Mouse (Mus musculus) embryonic facial prominence, embryonic 13.5 days (tissue): ENCODE measurements at regions not wholly inside any gene's neighbourhood (a gene's known extent, or its start where the extent isn't known, plus 50 kb on each side); places are given as distances from the start of the nearest gene placed in this dataset.
"Not testable (repeated sequence)": the region's sequence is repeated elsewhere in the genome, so short reads cannot be mapped to it uniquely, and the experiment has no call there.

ENCODE experiments used
- ATAC-seq: fragments of 200-750 bp; cut with Nextera tagmentation; 2 replicates; pipeline ENCODE4 v1.8.0; 2017; ENCODE audit warnings: low read depth; ENCODE audit not compliant: insufficient number of reproducible peaks, insufficient read depth, low FRiP score, low TSS enrichment
- H3K27ac ChIP-seq: fragments of 300-500 bp; sonication (generic); 2 replicates; pipeline ENCODE4 v1.5.1; 2015; ENCODE audit warnings: moderate library complexity, mild to moderate bottlenecking, inconsistent platforms
- H3K27me3 ChIP-seq: fragments of 300-500 bp; sonication (generic); 2 replicates; pipeline ENCODE4 v1.6.1; 2015; ENCODE audit warnings: mild to moderate bottlenecking, inconsistent platforms
- H3K36me3 ChIP-seq: fragments of 300-500 bp; sonication (generic); 2 replicates; pipeline ENCODE4 v1.6.1; 2015; ENCODE audit warnings: mild to moderate bottlenecking, inconsistent platforms
- H3K4me1 ChIP-seq: fragments of 300-500 bp; sonication (generic); 2 replicates; pipeline ENCODE4 v1.6.1; 2015; ENCODE audit warnings: inconsistent platforms
- H3K4me2 ChIP-seq: fragments of 300-500 bp; sonication (generic); 2 replicates; pipeline ENCODE4 v1.6.1; 2015; ENCODE audit warnings: moderate library complexity, mild to moderate bottlenecking, inconsistent platforms
- H3K4me3 ChIP-seq: fragments of 300-500 bp; sonication (generic); 2 replicates; pipeline ENCODE4 v1.5.1; 2015; ENCODE audit warnings: mild to moderate bottlenecking, inconsistent platforms
- H3K9ac ChIP-seq: fragments of 300-500 bp; sonication (generic); 2 replicates; pipeline ENCODE4 v1.6.1; 2015; ENCODE audit warnings: mild to moderate bottlenecking, inconsistent platforms
- H3K9me3 ChIP-seq: fragments of 300-500 bp; sonication (generic); 2 replicates; pipeline ENCODE4 v1.6.1; 2016; ENCODE audit warnings: inconsistent platforms
- WGBS: fragments of 180-500 bp; shearing (Covaris S2); methylation state at CpG from one replicate; pipeline ENCODE4 v1.1.7; 2015; ENCODE audit warnings: mixed read lengths; 5-methylcytosine and 5-hydroxymethylcytosine counted together

- no peaks in the 10 kb centered on the region for H3K27me3 ChIP-seq
- no peak for ATAC-seq
- no peak overlapping the region for H3K9ac ChIP-seq
- H3K36me3 ChIP-seq = no peaks in the 10 kb centered on the region
- H3K9me3 ChIP-seq = no peaks in the 10 kb centered on the region
- no peak overlapping the region for H3K27ac ChIP-seq
- 79% methylated on average over 1 of the region's 1 CpGs for WGBS
- H3K4me1 ChIP-seq = peaks cover 8% of the 10 kb centered on the region; the same call in 1 of the 2 replicates
- no peak overlapping the region for H3K4me3 ChIP-seq
- H3K4me2 ChIP-seq = no peak overlapping the region
Measured at GRCm38 (mm10) chr10:43674749-43675148, 96.7 kb downstream of the Cd24a start.

GRCm38 (mm10) chr10:43675495-43675894 lies 97.4 kb downstream of the Cd24a start:
- whole genome bisulfite sequencing = 65% methylated on average over 1 of the region's 1 CpGs
- not testable (repeated sequence) for H3K27ac ChIP-seq, H3K4me3 ChIP-seq, H3K27me3 ChIP-seq, H3K36me3 ChIP-seq, H3K9me3 ChIP-seq, ATAC-seq, H3K9ac ChIP-seq, H3K4me1 ChIP-seq, H3K4me2 ChIP-seq

- Histone ChIP-seq H3K9ac (no peak overlapping the region), H3K9me3 (no peaks in the 10 kb centered on the region), H3K36me3 (no peaks in the 10 kb centered on the region), H3K4me1 (peaks cover 8% of the 10 kb centered on the region; the same call in 1 of the 2 replicates), H3K27ac (no peak overlapping the region), H3K27me3 (no peaks in the 10 kb centered on the region), H3K4me2 (no peak overlapping the region), H3K4me3 (no peak overlapping the region)
- no peak for ATAC-seq
- WGBS = 73% methylated on average over 5 of the region's 5 CpGs
Measured at GRCm38 (mm10) chr10:43676289-43676688, 98.2 kb downstream of the Cd24a start.

- H3K4me2 ChIP-seq = no peak overlapping the region
- ATAC-seq = peak; percentile 60; the same call in 1 of the 2 replicates
- H3K9me3 ChIP-seq = no peaks in the 10 kb centered on the region
- no peak overlapping the region for H3K9ac ChIP-seq
- WGBS = 28% methylated on average over 12 of the region's 12 CpGs
- H3K27me3 ChIP-seq = no peaks in the 10 kb centered on the region
- no peaks in the 10 kb centered on the region for H3K36me3 ChIP-seq
- peaks cover 16% of the 10 kb centered on the region for H3K4me1 ChIP-seq
- H3K27ac ChIP-seq = no peak overlapping the region
- H3K4me3 ChIP-seq = no peak overlapping the region
Measured at GRCm38 (mm10) chr10:43684247-43685033, 106.4 kb downstream of the Cd24a start.

GRCm38 (mm10) chr10:43689161-43689913 lies 111.3 kb downstream of the Cd24a start:
- WGBS = 6% methylated on average over 10 of the region's 10 CpGs
- Histone ChIP-seq H3K9me3 (no peaks in the 10 kb centered on the region), H3K4me3 (no peak overlapping the region), H3K4me2 (peak overlapping the region; percentile 42), H3K4me1 (peaks cover 35% of the 10 kb centered on the region), H3K27me3 (peaks cover 13% of the 10 kb centered on the region), H3K27ac (no peak overlapping the region), H3K36me3 (no peaks in the 10 kb centered on the region), H3K9ac (peak overlapping the region; percentile 32; the same call in 1 of the 2 replicates)
- ATAC-seq = no peak

- peak overlapping the region; percentile 42 for H3K4me2 ChIP-seq
- H3K27ac ChIP-seq = no peak overlapping the region
- no peak for ATAC-seq
- H3K4me1 ChIP-seq = peaks cover 37% of the 10 kb centered on the region
- no peak overlapping the region for H3K4me3 ChIP-seq
- no peaks in the 10 kb centered on the region for H3K36me3 ChIP-seq
- WGBS = 30% methylated on average over 8 of the region's 8 CpGs
- no peaks in the 10 kb centered on the region for H3K9me3 ChIP-seq
- H3K9ac ChIP-seq = no peak overlapping the region
- H3K27me3 ChIP-seq = peaks cover 13% of the 10 kb centered on the region
Measured at GRCm38 (mm10) chr10:43689914-43690316, 111.8 kb downstream of the Cd24a start.

- WGBS = 39% methylated on average over 5 of the region's 5 CpGs
- Histone ChIP-seq H3K4me2 (no peak overlapping the region), H3K36me3 (no peaks in the 10 kb centered on the region), H3K27me3 (peaks cover 18% of the 10 kb centered on the region), H3K4me3 (no peak overlapping the region), H3K9ac (no peak overlapping the region), H3K27ac (no peak overlapping the region), H3K4me1 (peaks cover 40% of the 10 kb centered on the region), H3K9me3 (no peaks in the 10 kb centered on the region)
- no peak for ATAC-seq
Measured at GRCm38 (mm10) chr10:43693974-43694373, 115.9 kb downstream of the Cd24a start.

- Histone ChIP-seq H3K4me1 (peaks cover 35% of the 10 kb centered on the region), H3K27ac (no peak overlapping the region), H3K36me3 (no peaks in the 10 kb centered on the region), H3K9me3 (no peaks in the 10 kb centered on the region), H3K27me3 (peaks cover 18% of the 10 kb centered on the region), H3K4me2 (no peak overlapping the region), H3K9ac (no peak overlapping the region), H3K4me3 (no peak overlapping the region)
- peak; percentile 74; the same call in 1 of the 2 replicates for ATAC-seq
- WGBS = 16% methylated on average over 6 of the region's 6 CpGs
Measured at GRCm38 (mm10) chr10:43694508-43694907, 116.4 kb downstream of the Cd24a start.

- Histone ChIP-seq H3K27ac (no peak overlapping the region), H3K27me3 (peaks cover 18% of the 10 kb centered on the region), H3K4me3 (no peak overlapping the region), H3K9me3 (no peaks in the 10 kb centered on the region), H3K4me1 (peaks cover 28% of the 10 kb centered on the region), H3K4me2 (0 out of 2 replicates have a peak overlapping the region, but pooled peaks have one; percentile 26), H3K9ac (no peak overlapping the region), H3K36me3 (no peaks in the 10 kb centered on the region)
- 47% methylated on average over 10 of the region's 10 CpGs for WGBS
- ATAC-seq = no peak
Measured at GRCm38 (mm10) chr10:43695470-43695869, 117.4 kb downstream of the Cd24a start.

- Histone ChIP-seq H3K9ac (no peak overlapping the region), H3K4me3 (no peak overlapping the region), H3K27me3 (peaks cover 5% of the 10 kb centered on the region; the same call in 1 of the 2 replicates), H3K27ac (no peak overlapping the region), H3K36me3 (no peaks in the 10 kb centered on the region), H3K4me1 (peaks cover 23% of the 10 kb centered on the region), H3K4me2 (no peak overlapping the region), H3K9me3 (no peaks in the 10 kb centered on the region)
- ATAC-seq = no peak
- 54% methylated on average over 2 of the region's 2 CpGs for whole genome bisulfite sequencing
Measured at GRCm38 (mm10) chr10:43697917-43698316, 119.8 kb downstream of the Cd24a start.

GRCm38 (mm10) chr10:43700371-43701289 lies 122.5 kb downstream of the Cd24a start:
- Histone ChIP-seq H3K9ac (no peak overlapping the region), H3K36me3 (no peaks in the 10 kb centered on the region), H3K4me1 (peaks cover 3% of the 10 kb centered on the region), H3K27ac (no peak overlapping the region), H3K9me3 (no peaks in the 10 kb centered on the region), H3K27me3 (peaks cover 5% of the 10 kb centered on the region; the same call in 1 of the 2 replicates), H3K4me3 (no peak overlapping the region), H3K4me2 (no peak overlapping the region)
- WGBS = 80% methylated on average over 13 of the region's 13 CpGs
- ATAC-seq = no peak
